Mouse (Mus musculus): Measurements from ENCODE around the gene Hrk.

The Hrk gene

DNA sequence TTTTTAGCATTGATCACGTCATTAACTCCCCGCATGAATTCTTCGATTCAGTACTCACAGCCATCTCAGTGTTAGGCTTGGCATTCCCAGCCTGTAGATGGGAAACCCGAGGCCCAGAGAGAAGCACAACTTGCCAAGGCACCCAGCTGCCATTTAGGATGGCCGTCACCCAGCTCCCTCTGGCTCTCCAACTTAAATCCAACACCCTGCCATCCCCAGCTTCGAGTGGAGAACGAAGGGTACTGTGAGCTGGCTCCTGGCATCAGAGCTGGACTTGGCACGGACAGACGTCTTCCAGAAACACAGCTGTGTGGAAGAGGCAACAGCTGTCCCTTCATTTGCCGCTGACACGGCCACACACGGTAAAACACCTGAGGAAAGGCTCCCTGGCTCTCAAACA is at the start of gene Hrk:
Gene Hrk, plus strand, starts transcription at position 68 of the 400 bp plus-strand sequence.
- no peak for DNase-seq (ENCODE audit: low read depth)

DNA sequence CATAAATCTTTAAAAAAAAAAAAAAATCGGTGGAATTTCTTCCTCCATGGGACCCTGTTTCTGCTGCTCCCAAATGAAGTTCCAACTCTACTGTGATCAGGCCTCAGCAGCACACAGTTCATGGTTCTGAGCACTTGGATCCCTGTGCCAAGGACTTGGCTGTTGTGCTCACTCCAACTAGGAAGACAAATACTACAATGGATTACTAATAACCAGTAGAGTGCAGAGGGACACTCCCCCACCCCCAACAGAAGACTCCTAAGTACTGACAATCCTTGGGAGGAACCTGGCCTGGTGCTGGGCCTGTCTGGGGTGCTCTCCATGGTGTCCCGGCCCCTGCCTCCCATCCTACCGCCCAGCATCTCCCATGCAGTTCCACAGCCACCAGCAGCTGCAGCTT is 46.1 kb upstream of the Hrk start:
- no peak for DNase-seq (ENCODE audit: low read depth)

DNA sequence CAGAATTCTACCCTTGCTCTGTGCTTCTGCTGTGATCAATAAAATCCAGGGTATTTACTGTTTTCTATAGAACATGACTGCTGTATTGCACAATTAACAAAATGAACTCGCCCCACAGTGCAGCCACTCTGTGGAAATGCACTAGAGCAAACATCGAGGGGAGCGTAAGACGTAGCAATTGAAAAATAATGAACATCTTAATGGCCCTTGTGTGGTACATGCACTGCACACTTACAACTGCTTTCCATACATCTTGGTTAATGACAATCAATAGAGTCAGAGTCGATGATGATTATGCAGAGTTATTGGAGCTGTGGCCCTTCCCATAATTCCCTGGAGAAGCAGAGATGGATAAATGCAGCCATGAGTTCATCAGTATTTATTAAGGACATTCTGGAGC is 45.5 kb upstream of the Hrk start:
- DNase-seq (ENCODE audit: low read depth): no peak

GRCm38 (mm10) chr5:118120670-118121069 is 43.8 kb upstream of the Hrk start:
- no peak for DNase-seq (ENCODE audit: low read depth)

- no peak for DNase-seq (ENCODE audit: low read depth)
Observed at GRCm38 (mm10) chr5:118121928-118122327, 42.5 kb upstream of the Hrk start.

DNA sequence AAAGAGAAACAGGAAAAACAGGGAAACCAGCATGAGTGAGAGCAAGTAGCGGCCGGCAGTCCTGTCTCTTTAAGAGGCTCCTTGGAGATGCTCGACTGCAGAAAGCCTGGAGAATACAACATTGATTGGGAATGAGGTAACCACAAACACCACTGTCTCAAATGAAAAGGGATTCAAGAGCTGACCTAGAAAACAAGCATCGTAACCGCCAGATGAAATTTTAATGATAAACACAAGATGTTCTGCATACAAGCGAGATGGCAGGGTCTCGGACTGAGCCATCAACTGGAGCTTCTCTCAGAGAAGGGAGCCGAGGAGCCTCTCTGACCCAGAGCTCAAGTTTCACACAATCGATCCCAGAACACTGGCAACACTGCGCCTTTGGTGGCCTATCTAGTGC is 41.4 kb upstream of the Hrk start:
- DNase-seq (ENCODE audit: low read depth): no peak

GRCm38 (mm10) chr5:118126671-118127070 is 37.8 kb upstream of the Hrk start:
- DNase-seq (ENCODE audit: low read depth): no peak

DNA sequence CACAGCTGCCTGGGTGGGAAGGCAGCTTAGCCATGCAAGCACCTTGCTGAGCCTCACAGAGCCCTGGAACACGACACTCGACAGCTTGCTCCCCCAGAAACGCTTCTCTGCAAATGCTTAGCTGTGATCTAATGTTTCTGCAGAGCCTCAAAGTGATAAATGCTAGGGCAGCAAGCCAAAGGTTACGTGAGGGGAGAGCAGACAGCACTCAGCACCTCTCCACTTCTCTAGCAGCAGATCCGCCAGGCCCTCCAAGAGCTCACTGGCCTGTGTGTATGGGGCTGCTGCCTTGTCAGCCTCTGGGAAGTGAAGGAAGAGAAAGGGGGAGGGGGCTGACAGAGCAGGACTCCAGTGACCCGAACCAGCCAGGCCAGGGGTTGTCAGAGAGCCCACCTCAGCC is 36.2 kb upstream of the Hrk start:
- no peak for DNase-seq (ENCODE audit: low read depth)

GRCm38 (mm10) chr5:118128651-118129050 is 35.8 kb upstream of the Hrk start:
- DNase-seq (ENCODE audit: low read depth): no peak

DNA sequence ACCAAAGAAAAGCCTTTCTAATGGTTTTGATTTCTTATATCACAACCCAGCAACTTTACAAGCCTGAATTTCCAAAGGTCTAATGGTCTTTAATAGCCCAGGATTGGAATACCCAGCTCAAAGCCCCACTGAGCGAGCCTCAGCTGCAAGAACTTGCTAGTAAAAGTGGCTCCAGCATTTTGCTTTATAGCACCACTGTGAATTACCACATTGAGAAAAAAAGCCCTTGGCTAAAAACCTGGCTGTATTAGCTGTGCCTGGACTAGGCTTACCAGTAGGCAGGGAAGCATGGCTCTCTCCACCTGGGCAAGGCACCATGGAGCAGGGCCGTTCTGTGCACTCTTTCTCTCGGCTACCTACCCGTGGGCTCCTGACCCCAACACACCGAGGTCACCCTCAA is 28.1 kb upstream of the Hrk start:
- no peak for DNase-seq (ENCODE audit: low read depth)

DNA sequence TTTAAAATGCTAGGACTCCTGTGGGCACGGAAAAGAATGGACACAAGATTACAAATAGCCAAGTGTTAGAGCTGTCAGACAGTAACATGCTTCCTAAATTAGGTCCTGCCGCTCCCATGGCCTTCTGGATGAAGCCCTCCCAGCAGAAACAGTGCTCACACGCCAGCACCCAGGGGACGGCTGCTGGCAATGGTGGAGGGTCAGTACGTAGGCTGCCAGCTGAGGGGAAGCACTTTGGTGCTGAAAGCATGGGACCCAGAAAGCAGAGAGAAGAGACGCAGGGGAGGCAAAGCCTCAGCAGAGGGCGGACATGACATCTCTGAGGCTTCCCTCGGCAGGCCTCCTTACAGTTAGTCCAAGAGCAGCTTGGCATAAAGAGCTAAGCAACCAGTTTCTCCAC is 24.8 kb upstream of the Hrk start:
- DNase-seq (ENCODE audit: low read depth): no peak

DNA sequence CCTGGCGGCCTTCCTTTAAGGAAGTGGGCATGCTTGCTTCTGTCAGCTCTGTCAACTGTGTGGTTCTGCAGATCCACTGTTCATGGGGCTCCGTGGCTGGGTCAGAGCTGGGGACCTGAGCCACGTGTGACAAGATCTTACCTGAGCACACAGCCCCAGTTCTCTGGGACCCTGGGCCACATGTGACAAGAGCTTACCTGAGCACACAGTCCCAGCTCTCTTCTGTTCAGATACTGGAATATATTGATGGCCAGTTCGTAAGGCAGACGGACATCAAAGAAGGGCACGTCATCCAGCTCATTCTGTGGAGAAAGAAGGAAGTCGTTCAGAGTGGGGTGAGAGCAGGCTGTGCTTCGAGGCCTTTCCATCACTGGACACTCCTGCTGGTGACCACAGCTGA is 22.0 kb upstream of the Hrk start:
- no peak for DNase-seq (ENCODE audit: low read depth)

DNA sequence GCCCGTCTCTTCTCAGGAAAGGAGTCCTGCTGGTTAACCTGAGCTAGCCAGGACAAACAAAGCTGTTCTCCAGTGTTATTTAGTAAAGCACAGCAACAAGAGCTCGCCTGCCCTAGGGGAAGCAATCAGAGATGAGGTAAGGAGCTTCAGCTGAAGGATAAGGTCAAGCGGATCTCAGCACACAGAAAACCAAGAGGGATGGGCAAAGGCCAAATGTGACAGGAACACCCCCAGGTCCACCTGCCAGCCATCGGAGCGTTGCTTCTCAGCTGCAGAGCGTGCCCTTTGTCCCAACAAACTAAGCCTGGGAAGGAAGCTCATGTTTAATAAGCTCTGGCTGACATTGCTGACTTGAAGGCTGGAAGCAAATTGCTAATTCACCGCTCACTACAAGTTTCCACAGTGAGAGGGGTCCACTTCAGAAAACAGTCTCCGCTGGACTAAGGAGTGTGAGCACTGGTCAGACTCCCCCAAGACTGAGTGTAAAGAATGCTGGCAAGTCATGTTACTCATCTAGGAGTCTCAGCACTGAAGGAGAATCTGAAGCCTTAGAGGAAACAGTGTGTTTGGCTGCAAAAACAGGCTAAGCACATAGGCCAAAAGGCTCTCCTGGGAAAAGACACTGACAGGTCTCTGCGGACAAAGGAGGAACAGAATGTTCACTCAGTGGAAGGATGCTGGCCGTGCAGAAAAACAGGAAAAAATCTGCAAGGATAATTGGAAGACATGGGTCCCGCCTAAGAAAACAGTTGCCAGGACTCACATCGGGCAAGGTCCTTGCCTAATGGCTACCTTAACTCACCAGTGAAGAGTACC is 21.0 kb upstream of the Hrk start:
- peak; percentile 33 for DNase-seq (ENCODE audit: low read depth)

- no peak for DNase-seq (ENCODE audit: low read depth)
Observed at GRCm38 (mm10) chr5:118144327-118144726, 20.1 kb upstream of the Hrk start.

- no peak for DNase-seq (ENCODE audit: low read depth)
Observed at GRCm38 (mm10) chr5:118144770-118145169, 19.7 kb upstream of the Hrk start.

DNA sequence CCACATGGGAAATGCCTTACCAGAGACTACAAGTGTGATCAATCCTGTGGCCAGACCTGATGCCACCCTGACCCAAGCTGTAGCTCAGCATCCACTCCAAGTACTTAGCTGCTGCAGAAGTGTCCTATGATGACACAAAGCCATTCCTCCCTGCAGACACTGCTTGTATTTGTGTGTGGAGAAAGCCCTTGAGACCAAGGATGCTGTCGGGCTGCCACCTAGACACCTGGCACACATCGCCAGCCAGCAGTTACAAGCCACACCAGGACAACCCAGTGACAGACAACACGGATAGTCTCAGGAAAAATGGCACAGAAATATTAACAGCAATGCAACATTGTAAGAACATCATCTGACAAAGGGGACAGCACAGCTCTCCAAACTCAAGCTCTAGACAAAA is 19.0 kb upstream of the Hrk start:
- no peak for DNase-seq (ENCODE audit: low read depth)

- no peak for DNase-seq (ENCODE audit: low read depth)
Observed at GRCm38 (mm10) chr5:118145999-118146679, 18.3 kb upstream of the Hrk start.

DNA sequence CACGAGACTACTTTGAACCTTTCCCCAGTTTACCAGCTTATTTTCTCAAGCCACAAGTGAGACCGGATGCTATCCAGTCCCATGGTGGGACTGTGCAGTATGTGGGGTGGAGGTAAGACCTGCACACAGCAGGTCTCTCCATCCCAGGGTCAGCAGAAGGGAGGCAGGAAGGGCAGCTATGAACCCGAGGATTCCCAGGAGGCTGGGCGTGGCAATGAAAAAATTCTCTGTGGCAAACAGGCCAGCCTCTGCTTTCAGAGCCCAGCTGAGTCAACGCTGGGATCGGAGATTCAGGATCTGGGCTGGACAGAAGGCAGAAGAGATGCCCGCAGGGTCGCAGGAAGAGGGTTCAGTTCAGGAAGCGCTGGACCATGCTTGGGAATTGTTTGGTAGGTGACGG is 17.2 kb upstream of the Hrk start:
- DNase-seq (ENCODE audit: low read depth): peak; percentile 42

GRCm38 (mm10) chr5:118149711-118150110 is 14.7 kb upstream of the Hrk start:
- DNase-seq (ENCODE audit: low read depth): no peak

DNA sequence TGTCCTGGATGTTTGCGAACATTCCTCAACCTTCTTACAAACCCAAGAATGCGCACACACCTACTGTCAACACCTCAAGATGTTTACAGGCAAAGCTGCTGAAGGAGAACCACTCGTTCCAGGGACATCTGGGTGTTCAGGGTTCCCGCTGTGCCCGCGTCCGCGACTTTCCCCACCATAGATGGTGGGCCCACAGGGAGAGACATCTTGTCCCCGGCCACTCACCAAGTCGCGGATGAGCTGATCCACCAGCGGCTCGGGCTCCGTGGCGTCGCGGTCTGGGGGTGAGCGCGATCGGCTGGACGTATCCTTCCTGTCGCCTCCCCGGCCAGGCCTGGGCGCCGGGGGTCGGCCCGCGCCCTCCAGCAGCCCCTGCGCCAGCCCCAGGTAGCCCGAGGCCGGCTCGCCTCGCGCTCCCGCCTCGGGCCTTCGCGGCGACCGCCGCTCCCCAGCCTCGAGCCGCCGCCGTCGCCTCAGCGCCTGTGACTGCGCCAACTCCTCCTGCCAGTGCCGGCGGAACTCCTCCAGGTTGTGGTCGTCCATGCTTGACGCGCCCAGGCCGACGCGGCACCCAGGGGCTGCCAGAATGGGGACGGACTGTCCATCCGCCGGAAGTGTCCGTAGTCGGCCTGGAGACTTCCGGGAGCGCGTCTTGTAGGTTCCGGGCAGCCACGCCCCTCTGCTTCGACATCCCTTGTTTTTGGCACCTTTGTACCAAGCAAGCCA is 9.4 kb upstream of the Hrk start, which contains the start of gene Fbxw8:
Gene Fbxw8, minus strand, starts transcription at position 626 of the 726 bp plus-strand sequence.
- DNase-seq (ENCODE audit: low read depth): peak; percentile 96

GRCm38 (mm10) chr5:118155565-118155947 is 8.9 kb upstream of the Hrk start:
- no peak for DNase-seq (ENCODE audit: low read depth)

GRCm38 (mm10) chr5:118156976-118157375 is 7.5 kb upstream of the Hrk start:
- DNase-seq (ENCODE audit: low read depth): peak; percentile 41

- DNase-seq (ENCODE audit: low read depth): no peak
Observed at GRCm38 (mm10) chr5:118160691-118161090, 3.8 kb upstream of the Hrk start.

Data from NIH3T3 (cell line).